Mouse (Mus musculus) spleen, postnatal 4 days (tissue): Measurements from ENCODE around the gene Pigyl.

ENCODE experiments used
- DNase-seq, 2 experiments: peaks; one replicate each; pipeline ENCODE4 v3.0.0; 2022; ENCODE audit warnings: low spot score in 2 of 2

Gene Pigyl

GRCm38 (mm10) chr9:22196412-22196811 is 39.8 kb downstream of the Pigyl start:
- no peak for DNase-seq
